8 mouse cellular contexts compared by ENCODE assay signal in genomic region chr15:8382213-8382612, GRCm38 (mm10).
DNase-seq lines count a peak whose midpoint lies in the region; ATAC-seq and TF ChIP-seq lines count a peak whose summit lies in the region.

No protein-coding gene starts in this region.

- no peak overlapping the region for H3K4me2 ChIP-seq in forebrain, embryonic 14.5 days (ENCODE audit: low read length)
- H3K4me2 ChIP-seq in forebrain, embryonic 12.5 days = no peak overlapping the region
- H3K4me2 ChIP-seq in forebrain, embryonic 11.5 days (ENCODE audit: low read depth, low read length, severe bottlenecking) = no peak overlapping the region

- no peak overlapping the region for H3K4me3 ChIP-seq in forebrain, embryonic 14.5 days (ENCODE audit: low read depth, low read length)
- no peak overlapping the region for H3K4me3 ChIP-seq in forebrain, embryonic 12.5 days (replicated peaks)
- H3K4me3 ChIP-seq in liver, adult 2 months (ENCODE audit: insufficient read depth, low read depth, low read length) = no peak overlapping the region
- H3K4me3 ChIP-seq in forebrain, embryonic 11.5 days (ENCODE audit: low read depth, low read length) = no peak overlapping the region

- TF ChIP-seq CTCF in liver, adult 2 months (IDR thresholded peaks at IDR 0.05; ENCODE audit: low read depth, low read length) = no peak

- no peak for TF ChIP-seq POLR2A in liver, adult 2 months (IDR thresholded peaks at IDR 0.05; ENCODE audit: extremely low read depth, insufficient read depth, low read length)

- H3K79me2 ChIP-seq in liver, adult 2 months (ENCODE audit: control insufficient read depth, insufficient read depth, low read length) = peaks cover 13% of the 10 kb centered on the region; the same call in 1 of the 2 replicates

- H3K9ac ChIP-seq in forebrain, embryonic 14.5 days (ENCODE audit: low read length) = no peak overlapping the region
- no peak overlapping the region for H3K9ac ChIP-seq in forebrain, embryonic 12.5 days
- H3K9ac ChIP-seq in liver, adult 2 months (ENCODE audit: low read depth, low read length) = no peak overlapping the region
- no peak overlapping the region for H3K9ac ChIP-seq in forebrain, embryonic 11.5 days (ENCODE audit: low read length)

- H3K27me3 ChIP-seq in forebrain, embryonic 14.5 days (replicated peaks; ENCODE audit: control insufficient read depth, insufficient read depth, low read length) = no peaks in the 10 kb centered on the region
- no peaks in the 10 kb centered on the region for H3K27me3 ChIP-seq in forebrain, embryonic 12.5 days
- no peaks in the 10 kb centered on the region for H3K27me3 ChIP-seq in liver, adult 2 months (ENCODE audit: control insufficient read depth, insufficient read depth, low read length)
- H3K27me3 ChIP-seq in forebrain, embryonic 11.5 days (ENCODE audit: control insufficient read depth, insufficient read depth, low read length) = no peaks in the 10 kb centered on the region

- no peak overlapping the region for H3K27ac ChIP-seq in forebrain, embryonic 14.5 days (ENCODE audit: low read depth, low read length)
- H3K27ac ChIP-seq in forebrain, embryonic 12.5 days = no peak overlapping the region
- no peak overlapping the region for H3K27ac ChIP-seq in liver, adult 2 months (replicated peaks; ENCODE audit: insufficient read depth, low read depth, low read length)
- H3K27ac ChIP-seq in forebrain, embryonic 11.5 days (ENCODE audit: low read depth, low read length) = no peak overlapping the region

- H3K36me3 ChIP-seq in forebrain, embryonic 14.5 days (ENCODE audit: control insufficient read depth, insufficient read depth, low read length) = no peaks in the 10 kb centered on the region
- H3K36me3 ChIP-seq in forebrain, embryonic 12.5 days (replicated peaks) = no peaks in the 10 kb centered on the region
- H3K36me3 ChIP-seq in liver, adult 2 months (ENCODE audit: control insufficient read depth, insufficient read depth, low read length) = no peaks in the 10 kb centered on the region
- no peaks in the 10 kb centered on the region for H3K36me3 ChIP-seq in forebrain, embryonic 11.5 days (ENCODE audit: control insufficient read depth, insufficient read depth, low read length)

- no peak for ATAC-seq in forebrain, embryonic 14.5 days
- ATAC-seq in forebrain, embryonic 12.5 days (ENCODE audit: low FRiP score) = no peak
- no peak for ATAC-seq in forebrain, embryonic 11.5 days (replicated peaks; ENCODE audit: low FRiP score)

- DNase-seq in forebrain, embryonic 14.5 days (ENCODE audit: low spot score) = peak; percentile 70
- peak; percentile 75 for DNase-seq in liver, adult 2 months (ENCODE audit: extremely low read depth, low read depth, low spot score)
- no peak for DNase-seq in liver
- DNase-seq in Muller cell, postnatal 12 days (ENCODE audit: inconsistent ontology term) = peak; percentile 50
- peak; percentile 42 to 71 for DNase-seq in heart, postnatal 10 days
- peak; percentile 26 for DNase-seq in right cerebral cortex, postnatal 4 days
- no peak for DNase-seq in forebrain, embryonic 11.5 days (ENCODE audit: low spot score)

- H3K9me3 ChIP-seq in forebrain, embryonic 14.5 days (replicated peaks; ENCODE audit: control insufficient read depth, low read length) = no peaks in the 10 kb centered on the region
- no peaks in the 10 kb centered on the region for H3K9me3 ChIP-seq in forebrain, embryonic 12.5 days
- no peaks in the 10 kb centered on the region for H3K9me3 ChIP-seq in forebrain, embryonic 11.5 days (ENCODE audit: control insufficient read depth, low read length)

- H3K4me1 ChIP-seq in forebrain, embryonic 14.5 days (ENCODE audit: control insufficient read depth, insufficient read depth, low read length) = no peaks in the 10 kb centered on the region
- H3K4me1 ChIP-seq in forebrain, embryonic 12.5 days = no peaks in the 10 kb centered on the region
- H3K4me1 ChIP-seq in liver, adult 2 months (ENCODE audit: control insufficient read depth, insufficient read depth, low read length) = no peaks in the 10 kb centered on the region; the same call in 1 of the 2 replicates
- H3K4me1 ChIP-seq in forebrain, embryonic 11.5 days (replicated peaks; ENCODE audit: control insufficient read depth, insufficient read depth, low read length) = no peaks in the 10 kb centered on the region

- intact Hi-C loops in heart, postnatal 10 days (cut with DNase I) = loop anchor here (1.0 to 5.0 kb wide), 2 partner anchors 64 to 205 kb away; no protein-coding TSS in a partner anchor

- WGBS in forebrain, embryonic 14.5 days = 69% methylated on average over 3 of the region's 3 CpGs
- WGBS in forebrain, embryonic 12.5 days = 71% methylated on average over 3 of the region's 3 CpGs
- WGBS in liver, adult 2 months = 47% methylated on average over 3 of the region's 3 CpGs
- WGBS in forebrain, embryonic 11.5 days = 72% methylated on average over 3 of the region's 3 CpGs

Comparison
In these comparisons a context has a peak if more than half of its experiments do, and no peak if none do; other contexts are left out.
1. DNase-seq: peak in forebrain, embryonic 14.5 days (single experiment), liver, adult 2 months (single experiment), Muller cell, postnatal 12 days (single experiment), heart, postnatal 10 days (2 of 2) and right cerebral cortex, postnatal 4 days (single experiment); none in liver (single experiment) and forebrain, embryonic 11.5 days (single experiment).